Comparison of ENCODE assay signal across 22 mouse cellular contexts in genomic region chr1:60899244-60899643, GRCm38 (mm10). TPM values are rescaled to one million over a fixed set of nuclear protein-coding genes. Genes with fewer than 3 reads are reported as not detected.
DNase-seq lines count a peak whose midpoint lies in the region; ATAC-seq lines count a peak whose summit lies in the region.
"Had no signal": no experiment of that assay in that cellular context is flagged by ENCODE, and none has a peak within 500 bp of the region (broad histone marks: within the 10 kb centered on the region; RNA-seq: fewer than 3 reads in every experiment).

No protein-coding gene starts in this region.

- H3K4me1 ChIP-seq in heart, embryonic 11.5 days (ENCODE audit: control insufficient read depth, insufficient read depth, low read length): no peaks in the 10 kb centered on the region
- H3K4me1 ChIP-seq: embryonic facial prominence, embryonic 12.5 days; hindbrain, embryonic 12.5 days; limb, embryonic 10.5 days; stomach, embryonic 15.5 days had no signal

- DNase-seq in heart, adult 8-10 months (ENCODE audit: low spot score): peak; percentile 61
- peak; percentile 63 for DNase-seq in CD4-positive helper T cell, adult 2 months (ENCODE audit: low read depth, low spot score)
- no peak for DNase-seq in kidney, adult 18-20 months
- no peak for DNase-seq in cerebellum, postnatal 4 days (ENCODE audit: low spot score in 2 of 2)
- no peak for DNase-seq in urinary bladder, adult 2 months (ENCODE audit: low spot score)
- DNase-seq: cerebellum, postnatal 25 days; kidney, adult 11 months; kidney, postnatal 36 days; layer of hippocampus, postnatal 36 days; lung, adult 2 months; right cerebral cortex, postnatal 4 days had no signal

- WGBS in heart, embryonic 11.5 days (ENCODE audit: insufficient replicate concordance): 86% methylated on average over 3 of the region's 3 CpGs
- WGBS in macrophage (ENCODE audit: missing documents): 55% methylated on average over 3 of the region's 3 CpGs

- no peak overlapping the region for H3K27ac ChIP-seq in heart, embryonic 11.5 days (ENCODE audit: low read depth, low read length)
- H3K27ac ChIP-seq in macrophage: peak overlapping the region; percentile 29
- H3K27ac ChIP-seq: embryonic facial prominence, embryonic 12.5 days; hindbrain, embryonic 12.5 days; limb, embryonic 10.5 days; stomach, embryonic 15.5 days had no signal

- no peaks in the 10 kb centered on the region for H3K9me3 ChIP-seq in heart, embryonic 11.5 days (replicated peaks; ENCODE audit: control insufficient read depth, low read length)
- H3K9me3 ChIP-seq: embryonic facial prominence, embryonic 12.5 days; hindbrain, embryonic 12.5 days; limb, embryonic 10.5 days; stomach, embryonic 15.5 days had no signal

- no peaks in the 10 kb centered on the region for H3K79me2 ChIP-seq in macrophage (ENCODE audit: inconsistent target)

- H3K4me3 ChIP-seq in heart, embryonic 11.5 days (ENCODE audit: low read depth, low read length): no peak overlapping the region
- no peak overlapping the region for H3K4me3 ChIP-seq in macrophage (ENCODE audit: inconsistent target)
- H3K4me3 ChIP-seq: embryonic facial prominence, embryonic 12.5 days; hindbrain, embryonic 12.5 days; limb, embryonic 10.5 days; stomach, embryonic 15.5 days had no signal

- H3K9ac ChIP-seq in heart, embryonic 11.5 days (ENCODE audit: low read depth, low read length): no peak overlapping the region
- H3K9ac ChIP-seq: embryonic facial prominence, embryonic 12.5 days; hindbrain, embryonic 12.5 days; stomach, embryonic 15.5 days had no signal

- no peak for ATAC-seq in heart, embryonic 11.5 days (replicated peaks; ENCODE audit: insufficient number of reproducible peaks, low FRiP score, low TSS enrichment)
- peak; percentile 28 for ATAC-seq in activated CD4-positive, CD25-positive, alpha-beta regulatory T cell, adult 4 months
- ATAC-seq: midbrain, embryonic 16.5 days had no signal

- H3K4me2 ChIP-seq in heart, embryonic 11.5 days: no peak overlapping the region
- H3K4me2 ChIP-seq: embryonic facial prominence, embryonic 12.5 days; hindbrain, embryonic 12.5 days; stomach, embryonic 15.5 days had no signal

- no peaks in the 10 kb centered on the region for H3K36me3 ChIP-seq in heart, embryonic 11.5 days (ENCODE audit: control insufficient read depth, insufficient read depth, low read length)
- H3K36me3 ChIP-seq in macrophage (ENCODE audit: inconsistent target): no peaks in the 10 kb centered on the region
- H3K36me3 ChIP-seq: embryonic facial prominence, embryonic 12.5 days; hindbrain, embryonic 12.5 days; limb, embryonic 10.5 days; stomach, embryonic 15.5 days had no signal

- no peaks in the 10 kb centered on the region for H3K27me3 ChIP-seq in heart, embryonic 11.5 days (ENCODE audit: control insufficient read depth, insufficient read depth, low read length)
- H3K27me3 ChIP-seq: embryonic facial prominence, embryonic 12.5 days; hindbrain, embryonic 12.5 days; stomach, embryonic 15.5 days had no signal

RNA-seq across cellular contexts. Expression of gene Ctla4, which starts 12.4 kb away (rescaled TPM):
- total RNA-seq in heart, adult 8-10 months (2022): 1 to 10 TPM in 3 of 4 experiments, under 1 TPM in 1; 0.95 to 2.5 (median 1.5) TPM
- 0.09 TPM in 1 of 2 replicates, not detected in the other for polyA plus RNA-seq in heart, embryonic 11.5 days (2014; fragmentation: Nextera tagmentation; extraction: Ambion mirVana)
- 100 to 1,000 TPM; 242 to 284 TPM for polyA plus RNA-seq in activated CD4-positive, CD25-positive, alpha-beta regulatory T cell, adult 4 months (2017; shearing (Covaris generic))
- not detected for total RNA-seq in macrophage (2018; cell fraction: chromatin; rRNA removed)
- total RNA-seq in macrophage (2018; cell fraction: cytosol; rRNA removed): not detected
- total RNA-seq in macrophage (2018; cell fraction: nucleus; rRNA removed): under 1 TPM in 2 of 26 experiments, not detected in 24; 0.52 to 0.75 TPM
- polyA plus RNA-seq in macrophage (2018): not detected in 3 replicates
- polyA plus RNA-seq in urinary bladder, adult 2 months (2012; rRNA removed): 0.10 and 0.11 TPM in 2 replicates
- total RNA-seq: adrenal gland, postnatal 4 days; layer of hippocampus, postnatal 36 days had no signal
- polyA plus RNA-seq: embryonic facial prominence, embryonic 12.5 days; heart, embryonic 14.5 days; hindbrain, embryonic 12.5 days; limb, embryonic 10.5 days; midbrain, embryonic 16.5 days; neural tube, embryonic 11.5 days; stomach, embryonic 15.5 days had no signal

Comparison
In these comparisons a context has a peak if more than half of its experiments do, and no peak if none do; other contexts are left out.
1. DNase-seq: peak in heart, adult 8-10 months (single experiment) and CD4-positive helper T cell, adult 2 months (single experiment); none in kidney, adult 18-20 months (single experiment), cerebellum, postnatal 4 days (0 of 2) and urinary bladder, adult 2 months (single experiment).
2. RNA of gene Ctla4, which starts 12.4 kb away (polyA plus RNA-seq): 242 to 284 TPM in activated CD4-positive, CD25-positive, alpha-beta regulatory T cell, adult 4 months; 0.10 to 0.11 TPM in urinary bladder, adult 2 months, 0.09 TPM in heart, embryonic 11.5 days and not detected in macrophage; every median in the first group is over 100 times any median in the second.